Mouse (Mus musculus) B cell, adult 2 months (primary cell): ENCODE results near the gene Zfp870.
A peak's percentile ranks its signal among the peaks of the same experiment; 100 is the strongest.
"Not testable (repeated sequence)": the region's sequence is repeated elsewhere in the genome, so short reads cannot be mapped to it uniquely, and the experiment has no call there.

Experiments used
- DNase-seq, 2 experiments: peaks; one replicate each; pipeline ENCODE4 v3.0.0; 2022

Gene Zfp870

GRCm38 (mm10) chr17:32867266-32867665 is 24.2 kb downstream of the Zfp870 start:
- not testable (repeated sequence) for DNase-seq

GRCm38 (mm10) chr17:32856713-32857112 is 34.7 kb downstream of the Zfp870 start:
- DNase-seq = not testable (repeated sequence)

GRCm38 (mm10) chr17:32851581-32851980 is 39.9 kb downstream of the Zfp870 start:
- no peak for DNase-seq

DNA sequence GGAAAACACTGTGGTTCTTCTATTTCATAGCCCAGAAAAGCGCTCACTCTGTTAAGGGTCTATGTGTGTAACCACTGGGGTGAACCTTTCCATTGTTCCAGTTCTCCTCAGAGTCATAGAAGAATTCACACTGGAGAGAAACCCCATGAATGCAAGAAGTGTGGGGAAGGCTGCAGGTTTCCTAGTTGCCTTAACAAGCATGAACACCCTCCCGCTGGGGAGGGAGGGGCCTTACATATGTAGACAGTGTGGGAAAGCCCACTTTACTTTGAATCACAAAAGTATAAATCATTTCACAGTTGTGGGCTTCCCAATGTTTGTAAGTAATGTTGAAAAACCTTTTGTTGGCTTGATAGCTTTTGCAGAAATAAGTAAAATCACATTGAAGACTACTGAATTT is 50.1 kb downstream of the Zfp870 start:
- no peak for DNase-seq

DNA sequence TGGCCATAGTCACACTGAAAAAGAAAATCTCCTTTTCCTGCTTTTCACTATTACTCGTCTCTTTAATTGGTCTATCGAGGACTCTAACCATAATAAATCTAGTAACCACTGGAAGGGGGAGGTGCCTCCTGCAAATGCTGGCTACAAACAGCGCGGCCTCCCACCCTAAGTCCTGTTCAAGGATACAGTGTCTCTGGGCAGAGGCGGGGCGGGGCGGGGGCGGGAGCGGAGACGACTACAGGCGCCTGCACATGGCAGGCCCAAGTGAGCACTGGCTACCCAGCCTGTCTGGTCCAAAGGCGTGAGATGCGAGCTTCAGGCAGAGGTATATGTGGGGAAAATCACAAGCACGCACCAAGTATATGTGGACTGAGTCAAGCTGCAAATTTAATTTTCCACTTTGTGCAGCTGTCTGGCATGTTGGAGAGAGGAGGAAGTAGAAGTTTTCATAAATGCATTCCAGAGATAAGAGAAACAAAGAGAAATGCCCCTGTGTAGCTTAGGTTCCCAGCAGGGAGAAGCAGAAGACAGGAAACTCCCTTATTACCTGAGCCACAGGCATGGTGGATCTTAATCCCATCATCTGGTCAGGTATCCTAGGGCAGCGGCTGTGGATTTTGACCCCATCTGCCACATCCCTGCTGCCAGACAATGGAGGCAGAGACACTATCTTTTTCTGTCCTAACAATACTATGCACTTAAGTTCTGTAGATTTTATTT is 52.2 kb downstream of the Zfp870 start:
- no peak for DNase-seq

DNA sequence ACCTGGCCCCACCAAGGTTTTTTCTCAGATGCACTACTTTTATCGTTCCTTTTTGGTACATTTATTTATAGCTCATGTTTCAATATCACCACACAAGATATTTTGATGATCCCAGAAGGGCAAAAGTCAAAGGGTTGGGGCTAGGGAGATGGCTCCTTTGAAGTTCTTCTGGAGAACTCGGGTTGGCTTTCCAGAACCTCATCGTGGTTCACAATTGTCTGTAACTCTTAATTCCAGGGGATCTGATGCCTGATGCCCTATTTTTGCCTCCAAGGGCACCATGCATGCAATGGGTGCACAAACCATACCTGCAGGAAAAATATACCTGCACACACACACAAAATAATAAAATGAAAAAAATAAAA is 61.0 kb downstream of the Zfp870 start:
- no peak for DNase-seq

GRCm38 (mm10) chr17:32829540-32830417 is 61.7 kb downstream of the Zfp870 start, which contains the start of gene Zfp799:
Zfp799 (minus strand) TSS chr17:32830261.
- peak; percentile 74 to 76 for DNase-seq
